Mouse (Mus musculus) Patski (cell line): ENCODE measurements around the gene Wfdc21. TPM values are rescaled to one million over a fixed set of nuclear protein-coding genes. Genes with fewer than 3 reads are reported as not detected.

Experiments used
- ATAC-seq: fragments of 100-300 bp; one replicate; pipeline ENCODE4 v1.8.0; 2021
- CTCF ChIA-PET: fragments of 350-600 bp; sonication (Branson Sonifier 250); formaldehyde crosslinking; loops from one replicate; lab custom pipeline; 2022; ENCODE audit warnings: inconsistent platforms; lab: Charles Lee
- POLR2A ChIA-PET: fragments of 350-600 bp; sonication (Branson Sonifier 250); formaldehyde crosslinking; loops from one replicate; lab custom pipeline; 2022; ENCODE audit warnings: antibody characterized with exemption, inconsistent platforms; lab: Charles Lee
- DNase-seq: peaks from one replicate; pipeline ENCODE4 v3.0.0-alpha.2; 2011; ENCODE audit warnings: low read depth, low spot score
- H3K27me3 ChIP-seq: fragments of 371-371 bp; one replicate; pipeline ENCODE4 v1.5.1; 2021
- CTCF ChIP-seq: fragments of 100-300 bp; IDR thresholded peaks from one replicate; pipeline ENCODE4 v1.5.1; 2021
- in situ Hi-C: fragments of 300-500 bp; cut with MboI; formaldehyde crosslinking; loops from 3 replicates; pipeline ENCODE4 v1.11.1; 2018; ENCODE audit warnings: low pct_unique_long_range_greater_than_20kb, mixed read lengths
- polyA plus RNA-seq: library from polyadenylated mRNA; unstranded; gene quantifications from one replicate; pipeline ENCODE4 v1.2.3, GENCODE M21; 2021

The Wfdc21 gene
- polyA plus RNA-seq, 1 experiment from 2014 or later: not detected

GRCm38 (mm10) chr11:83783931-83784600 is 37.3 kb downstream of the Wfdc21 start:
- ChIA-PET CTCF (interaction anchor here (0.8 to 2.1 kb wide), 15 partner anchors 9 to 246 kb away, joined by 3 to 12 read pairs (median 3); partner anchors contain the start of gene Ddx52), POLR2A (no interaction called here)
- no peak for TF ChIP-seq CTCF
- in situ Hi-C loops: loop anchor here (10.0 to 25.0 kb wide), 2 partner anchors 351 to 1053 kb away; partner anchors contain the start of gene Dhrs11
- ATAC-seq (no peak), DNase-seq (no peak)
- H3K27me3 ChIP-seq: no peaks in the 10 kb centered on the region

- in situ Hi-C loops: loop anchor here (5.0 to 25.0 kb wide), 3 partner anchors 253 to 1053 kb away; partner anchors contain the start of gene Dhrs11
- CTCF ChIA-PET: interaction anchor here (0.7 to 2.1 kb wide), 17 partner anchors 9 to 381 kb away, joined by 3 to 12 read pairs (median 3); partner anchors contain the start of gene Ddx52
- ATAC-seq (no peak), DNase-seq (no peak)
- no peak for TF ChIP-seq CTCF
- POLR2A ChIA-PET: no interaction called here
- no peaks in the 10 kb centered on the region for H3K27me3 ChIP-seq
Observed at GRCm38 (mm10) chr11:83784661-83785060, 37.9 kb downstream of the Wfdc21 start.

- TF ChIP-seq CTCF: peak; percentile 84
- no peaks in the 10 kb centered on the region for H3K27me3 ChIP-seq
- DNase-seq: no peak
- CTCF ChIA-PET: interaction anchor here (0.7 to 2.1 kb wide), 12 partner anchors 10 to 380 kb away, joined by 3 to 12 read pairs (median 4); partner anchors contain the start of gene Ddx52
- no peak for ATAC-seq
- POLR2A ChIA-PET: no interaction called here
- in situ Hi-C loops: loop anchor here (5.0 to 25.0 kb wide), 3 partner anchors 252 to 1052 kb away; partner anchors contain the start of gene Dhrs11
Observed at GRCm38 (mm10) chr11:83785366-83785765, 38.6 kb downstream of the Wfdc21 start.

- ATAC-seq: no peak
- in situ Hi-C loops: loop anchor here (5.0 to 25.0 kb wide), 3 partner anchors 250 to 1050 kb away; partner anchors contain the start of gene Dhrs11
- H3K27me3 ChIP-seq: no peaks in the 10 kb centered on the region
- POLR2A ChIA-PET: no interaction called here
- CTCF ChIA-PET: interaction anchor here (3.1 kb wide), 1 partner anchor 15 kb away, joined by 11 read pairs; no protein-coding TSS in a partner anchor
- DNase-seq: no peak
- TF ChIP-seq CTCF: no peak
Observed at GRCm38 (mm10) chr11:83786835-83787234, 40.1 kb downstream of the Wfdc21 start.

- DNase-seq: no peak
- ChIA-PET CTCF (interaction anchor here (3.1 kb wide), 1 partner anchor 14 kb away, joined by 11 read pairs; no protein-coding TSS in a partner anchor), POLR2A (interaction anchor here (1.3 kb wide), 1 partner anchor 29 kb away, joined by 4 read pairs; no protein-coding TSS in a partner anchor)
- H3K27me3 ChIP-seq: no peaks in the 10 kb centered on the region
- ATAC-seq: no peak
- in situ Hi-C loops: loop anchor here (5.0 to 25.0 kb wide), 3 partner anchors 250 to 1050 kb away; partner anchors contain the start of gene Dhrs11
- peak; percentile 64 for TF ChIP-seq CTCF
Observed at GRCm38 (mm10) chr11:83787401-83788021, 40.8 kb downstream of the Wfdc21 start.

- ChIA-PET POLR2A (interaction anchor here (0.7 to 1.3 kb wide), 5 partner anchors 28 to 243 kb away, joined by 3 to 6 read pairs (median 3); partner anchors contain the start of gene Hnf1b), CTCF (interaction anchor here (1.1 to 3.1 kb wide), 8 partner anchors 13 to 278 kb away, joined by 3 to 11 read pairs (median 6); no protein-coding TSS in a partner anchor)
- ATAC-seq (no peak), DNase-seq (no peak)
- H3K27me3 ChIP-seq: no peaks in the 10 kb centered on the region
- in situ Hi-C loops: loop anchor here (5.0 to 25.0 kb wide), 3 partner anchors 249 to 1049 kb away; partner anchors contain the start of gene Dhrs11
- TF ChIP-seq CTCF: no peak
Observed at GRCm38 (mm10) chr11:83788331-83788730, 41.6 kb downstream of the Wfdc21 start.

- CTCF ChIA-PET: interaction anchor here (0.6 to 3.1 kb wide), 11 partner anchors 12 to 277 kb away, joined by 3 to 11 read pairs (median 6); no protein-coding TSS in a partner anchor
- POLR2A ChIA-PET: interaction anchor here (1.2 to 1.3 kb wide), 2 partner anchors 61 to 150 kb away, joined by 3 to 6 read pairs; partner anchors contain the start of gene Hnf1b
- in situ Hi-C loops: loop anchor here (5.0 to 25.0 kb wide), 3 partner anchors 248 to 1048 kb away; partner anchors contain the start of gene Dhrs11
- DNase-seq: peak; percentile 72
- no peaks in the 10 kb centered on the region for H3K27me3 ChIP-seq
- TF ChIP-seq CTCF: no peak
- peak; percentile 75 for ATAC-seq
Observed at GRCm38 (mm10) chr11:83789259-83789658, 42.5 kb downstream of the Wfdc21 start.

GRCm38 (mm10) chr11:83791133-83791532 is 44.4 kb downstream of the Wfdc21 start:
- ATAC-seq (no peak), DNase-seq (no peak)
- no peak for TF ChIP-seq CTCF
- in situ Hi-C loops: loop anchor here (25.0 kb wide), 1 partner anchor 1046 kb away; the partner anchor contains the start of gene Dhrs11
- CTCF ChIA-PET: interaction anchor here (0.6 to 2.6 kb wide), 3 partner anchors 11 to 241 kb away, joined by 3 to 7 read pairs (median 3); no protein-coding TSS in a partner anchor
- POLR2A ChIA-PET: no interaction called here
- H3K27me3 ChIP-seq: no peaks in the 10 kb centered on the region

GRCm38 (mm10) chr11:83792316-83792914 is 45.7 kb downstream of the Wfdc21 start:
- in situ Hi-C loops: loop anchor here (25.0 kb wide), 1 partner anchor 1045 kb away; the partner anchor contains the start of gene Dhrs11
- H3K27me3 ChIP-seq: no peaks in the 10 kb centered on the region
- ChIA-PET CTCF (no interaction called here), POLR2A (no interaction called here)
- TF ChIP-seq CTCF: no peak
- DNase-seq: no peak
- ATAC-seq: no peak
